Mouse (Mus musculus) embryonic facial prominence, embryonic 11.5 days (tissue): Measurements from ENCODE around the gene Wwox. TPM values are rescaled to one million over a fixed set of nuclear protein-coding genes. Genes with fewer than 3 reads are reported as not detected.

ENCODE experiments used
- ATAC-seq: fragments of 200-750 bp; cut with Nextera tagmentation; replicated peaks from 2 replicates; pipeline ENCODE4 v1.8.0; 2017; ENCODE audit warnings: low read depth; ENCODE audit not compliant: insufficient number of reproducible peaks, low FRiP score, low TSS enrichment
- DNase-seq: peaks from one replicate; pipeline ENCODE4 v3.0.0-alpha.2; 2015; ENCODE audit warnings: low spot score
- H3K27ac ChIP-seq: fragments of 300-500 bp; sonication (generic); replicated peaks from 2 replicates; pipeline ENCODE4 v1.5.1; 2014; ENCODE audit warnings: mild to moderate bottlenecking, low read depth, low read length, control low read depth
- H3K27me3 ChIP-seq: fragments of 300-500 bp; sonication (generic); 2 replicates; pipeline ENCODE4 v1.6.1; 2014; ENCODE audit warnings: mild to moderate bottlenecking, low read length, moderate library complexity, mixed read lengths; ENCODE audit not compliant: control insufficient read depth, insufficient read depth
- H3K36me3 ChIP-seq: fragments of 300-500 bp; sonication (generic); replicated peaks from 2 replicates; pipeline ENCODE4 v1.6.1; 2014; ENCODE audit warnings: low read depth, mild to moderate bottlenecking, low read length, moderate library complexity, mixed read lengths; ENCODE audit not compliant: control insufficient read depth, insufficient read depth
- H3K4me1 ChIP-seq: fragments of 300-500 bp; sonication (generic); 2 replicates; pipeline ENCODE4 v1.6.1; 2014; ENCODE audit warnings: low read length, mixed read lengths; ENCODE audit not compliant: control insufficient read depth, insufficient read depth
- H3K4me2 ChIP-seq: fragments of 300-500 bp; sonication (generic); 2 replicates; pipeline ENCODE4 v1.6.1; 2014; ENCODE audit warnings: low read depth, mild to moderate bottlenecking, control low read depth, low read length, moderate library complexity
- H3K4me3 ChIP-seq: fragments of 300-500 bp; sonication (generic); 2 replicates; pipeline ENCODE4 v1.5.1; 2014; ENCODE audit warnings: low read depth, low read length, control low read depth
- H3K9ac ChIP-seq: fragments of 300-500 bp; sonication (generic); replicated peaks from 2 replicates; pipeline ENCODE4 v1.6.1; 2014; ENCODE audit warnings: mild to moderate bottlenecking, control low read depth, low read length
- H3K9me3 ChIP-seq: fragments of 300-500 bp; sonication (generic); replicated peaks from 2 replicates; pipeline ENCODE4 v1.6.1; 2016; ENCODE audit warnings: mild to moderate bottlenecking, low read length, inconsistent platforms, mixed read lengths; ENCODE audit not compliant: control insufficient read depth
- WGBS: fragments of 180-500 bp; shearing (Covaris S2); extraction: QIAGEN DNeasy Blood & Tissue Kit; methylation state at CpG from one replicate; pipeline ENCODE4 v1.1.7; 2014; 5-methylcytosine and 5-hydroxymethylcytosine counted together
- polyA plus RNA-seq: library from polyadenylated mRNA; unstranded; fragments of >200 nt; fragmentation: Nextera tagmentation; extraction: Ambion mirVana; gene quantifications from 2 replicates; pipeline ENCODE4 v1.2.1, GENCODE M21; 2014

Gene Wwox
- polyA plus RNA-seq, 1 experiment from 2014 or later, result 7.2 TPM

DNA sequence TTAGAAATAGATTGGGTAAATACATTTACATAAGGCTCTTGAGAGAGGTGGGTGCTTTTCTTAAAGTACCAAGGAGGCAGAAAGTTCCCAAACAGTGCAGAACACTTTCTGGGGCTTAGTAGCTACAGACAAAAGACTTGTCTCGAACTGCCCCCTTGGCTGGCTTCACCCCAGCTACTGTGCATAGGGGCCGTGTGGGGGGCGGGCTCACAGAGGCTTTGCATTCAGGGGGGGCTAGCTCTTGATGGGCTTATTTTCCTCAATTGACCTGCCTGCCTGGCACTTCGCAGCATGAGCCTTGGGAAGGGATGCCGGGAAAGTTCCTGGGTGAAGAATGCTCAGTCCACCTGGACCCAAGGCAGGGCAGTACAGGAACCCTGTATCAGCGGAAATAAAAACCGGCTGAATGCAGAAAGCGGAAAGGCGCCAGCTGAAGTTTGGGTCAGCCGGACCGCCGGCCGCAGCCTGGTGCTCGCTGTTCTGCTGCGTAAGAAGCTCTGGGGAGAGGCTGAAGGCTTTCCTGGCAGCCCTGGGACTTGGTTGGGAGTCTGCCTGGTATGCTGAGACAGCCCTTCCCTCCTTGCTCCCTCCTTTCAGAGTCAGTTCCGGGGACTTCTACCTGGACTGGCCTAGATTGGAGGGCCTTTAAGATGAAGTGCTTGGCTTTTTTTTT, 918.3 kb downstream of the Wwox start:
- no peaks in the 10 kb centered on the region for H3K27me3 ChIP-seq
- DNase-seq, result peak; percentile 21
- no peaks in the 10 kb centered on the region for H3K4me1 ChIP-seq
- ATAC-seq, result no peak
- no peak overlapping the region for H3K27ac ChIP-seq
- no peaks in the 10 kb centered on the region for H3K36me3 ChIP-seq
- no peaks in the 10 kb centered on the region for H3K9me3 ChIP-seq
- 14% methylated on average over 16 of the region's 16 CpGs for WGBS
- H3K4me2 ChIP-seq, result no peak overlapping the region
- no peak overlapping the region for H3K4me3 ChIP-seq
- 0 out of 2 replicates have a peak overlapping the region, but pooled peaks have one; percentile 1 for H3K9ac ChIP-seq

DNA sequence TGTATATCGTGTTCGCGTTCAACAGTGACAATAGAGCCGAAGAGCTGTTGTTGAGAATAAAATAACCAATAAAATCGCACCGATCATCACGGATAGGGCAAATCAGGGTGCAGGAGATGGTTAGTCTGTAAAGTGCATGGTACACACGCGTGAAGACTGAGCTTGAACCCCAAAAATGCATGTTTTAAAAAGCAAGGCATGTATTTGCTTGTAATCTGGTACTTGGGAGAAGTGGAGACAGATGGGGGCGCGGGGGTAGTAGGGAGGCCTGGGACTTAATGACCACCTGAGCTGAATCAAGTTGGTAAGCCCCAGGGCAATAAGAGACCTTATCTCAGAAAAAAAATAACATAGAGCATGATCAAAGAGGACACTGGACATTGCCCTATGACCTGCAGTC, 919.0 kb downstream of the Wwox start:
- 90% methylated on average over 11 of the region's 11 CpGs for WGBS
- no peaks in the 10 kb centered on the region for H3K4me1 ChIP-seq
- H3K27me3 ChIP-seq, result no peaks in the 10 kb centered on the region
- H3K9me3 ChIP-seq, result no peaks in the 10 kb centered on the region
- no peak overlapping the region for H3K27ac ChIP-seq
- H3K9ac ChIP-seq, result no peak overlapping the region
- no peak for DNase-seq
- H3K4me2 ChIP-seq, result no peak overlapping the region
- H3K4me3 ChIP-seq, result no peak overlapping the region
- ATAC-seq, result no peak
- H3K36me3 ChIP-seq, result no peaks in the 10 kb centered on the region

DNA sequence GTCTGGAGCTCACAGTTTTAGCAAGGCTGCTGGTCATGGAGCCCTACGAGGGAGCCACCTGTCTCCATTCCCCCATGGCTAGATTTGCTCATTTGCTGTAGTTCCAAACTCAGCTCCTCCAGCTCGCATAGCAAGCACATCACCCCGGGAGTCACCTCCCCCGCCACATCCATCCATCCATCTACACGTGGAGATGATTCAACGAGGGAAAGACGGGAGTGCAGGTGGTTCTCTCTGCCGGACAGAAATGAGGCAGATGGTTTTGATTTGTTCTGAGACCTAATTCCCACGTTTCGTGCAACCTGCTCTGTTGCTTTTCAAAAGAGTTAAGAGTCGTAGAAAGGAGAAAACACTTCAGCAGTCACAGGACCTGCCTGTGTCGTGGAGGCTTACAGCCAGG, 920.2 kb downstream of the Wwox start:
- Histone ChIP-seq H3K4me1 (no peaks in the 10 kb centered on the region), H3K9me3 (no peaks in the 10 kb centered on the region), H3K9ac (no peak overlapping the region), H3K4me2 (no peak overlapping the region), H3K4me3 (no peak overlapping the region), H3K27me3 (no peaks in the 10 kb centered on the region), H3K36me3 (no peaks in the 10 kb centered on the region), H3K27ac (no peak overlapping the region)
- ATAC-seq (no peak), DNase-seq (peak; percentile 69)
- WGBS, result 23% methylated on average over 12 of the region's 12 CpGs

DNA sequence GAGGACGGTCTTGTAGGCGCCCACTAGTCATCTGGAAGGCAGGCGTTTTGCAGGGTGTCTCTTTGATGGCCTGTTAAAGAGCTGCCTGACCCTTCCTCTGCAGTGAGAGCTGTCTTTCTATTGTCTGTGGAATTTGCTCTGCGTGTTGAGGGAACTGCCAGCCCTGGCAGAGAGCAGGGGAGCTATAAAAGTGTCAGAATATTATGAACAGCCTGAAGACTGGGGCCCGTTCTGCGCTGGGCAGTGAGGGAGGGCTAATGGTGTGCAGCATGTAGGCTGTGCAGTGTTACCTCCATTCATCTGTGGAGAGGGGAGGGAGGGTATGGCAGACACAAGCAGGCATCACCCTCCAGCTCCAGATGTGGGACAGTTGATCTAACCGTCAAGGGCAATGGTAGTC, 923.1 kb downstream of the Wwox start:
- Histone ChIP-seq H3K4me1 (no peaks in the 10 kb centered on the region), H3K36me3 (no peaks in the 10 kb centered on the region), H3K27me3 (no peaks in the 10 kb centered on the region), H3K9me3 (no peaks in the 10 kb centered on the region), H3K9ac (no peak overlapping the region), H3K4me3 (no peak overlapping the region), H3K27ac (no peak overlapping the region), H3K4me2 (no peak overlapping the region)
- DNase-seq (no peak), ATAC-seq (no peak)
- 73% methylated on average over 7 of the region's 7 CpGs for WGBS

DNA sequence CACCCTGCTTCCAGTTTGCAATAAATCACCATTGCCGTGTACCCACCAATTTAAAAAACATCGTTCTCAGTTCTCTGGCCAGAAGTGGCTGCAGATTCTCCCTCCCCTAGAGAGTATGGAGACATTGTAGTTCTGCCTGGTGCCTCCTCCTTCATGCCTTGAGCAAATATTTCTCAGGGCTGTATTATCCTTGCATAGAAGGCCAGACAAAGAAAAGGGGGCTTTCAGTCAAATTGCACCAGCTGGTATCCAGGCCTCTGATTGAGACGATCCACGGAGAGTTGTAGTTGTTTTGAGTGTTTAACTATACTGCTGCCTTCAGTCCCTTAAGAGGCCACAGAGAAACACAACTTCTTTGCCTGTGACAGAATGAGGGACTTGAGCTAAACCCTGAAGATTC, 935.5 kb downstream of the Wwox start:
- DNase-seq (no peak), ATAC-seq (no peak)
- H3K4me2 ChIP-seq, result no peak overlapping the region
- H3K9me3 ChIP-seq, result no peaks in the 10 kb centered on the region
- no peaks in the 10 kb centered on the region for H3K27me3 ChIP-seq
- 49% methylated on average over 4 of the region's 4 CpGs for WGBS
- no peak overlapping the region for H3K9ac ChIP-seq
- no peaks in the 10 kb centered on the region for H3K36me3 ChIP-seq
- no peaks in the 10 kb centered on the region for H3K4me1 ChIP-seq
- no peak overlapping the region for H3K4me3 ChIP-seq
- H3K27ac ChIP-seq, result no peak overlapping the region

DNA sequence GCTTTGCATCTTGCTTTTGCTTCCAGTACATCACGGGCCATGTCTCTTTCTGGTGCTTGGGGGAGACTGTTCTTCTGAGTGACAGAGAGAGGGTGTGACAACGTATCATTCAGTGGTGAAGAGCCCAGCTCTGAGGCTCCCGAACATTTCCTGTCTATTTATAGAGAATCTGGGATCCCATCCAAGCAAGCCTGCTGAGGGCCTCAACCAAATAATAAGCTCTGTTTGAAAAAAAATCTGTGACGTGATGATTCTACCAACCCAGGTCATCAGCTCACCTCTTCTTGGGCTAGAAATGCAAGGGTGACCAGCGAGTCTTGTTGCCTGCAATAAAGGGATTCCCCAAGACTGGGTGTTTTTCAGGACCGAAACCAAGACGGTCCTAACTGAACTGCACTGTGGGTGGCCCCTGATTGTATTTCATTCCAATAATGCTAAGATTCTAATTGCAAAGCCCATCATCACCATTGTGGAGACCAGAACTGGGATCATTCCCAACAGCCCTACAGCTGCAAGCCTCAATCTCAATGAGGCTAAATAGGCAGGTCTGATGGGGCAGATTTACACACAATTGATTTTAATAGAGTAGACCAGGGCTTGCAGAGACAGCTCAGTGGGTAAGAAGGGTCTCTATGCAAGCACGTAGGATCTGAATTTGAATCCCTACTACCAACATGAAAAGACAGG, 936.0 kb downstream of the Wwox start:
- no peaks in the 10 kb centered on the region for H3K27me3 ChIP-seq
- no peak overlapping the region for H3K27ac ChIP-seq
- H3K9ac ChIP-seq, result no peak overlapping the region
- no peaks in the 10 kb centered on the region for H3K4me1 ChIP-seq
- ATAC-seq (no peak), DNase-seq (no peak)
- no peak overlapping the region for H3K4me3 ChIP-seq
- H3K9me3 ChIP-seq, result no peaks in the 10 kb centered on the region
- H3K36me3 ChIP-seq, result no peaks in the 10 kb centered on the region
- no peak overlapping the region for H3K4me2 ChIP-seq
- 77% methylated on average over 8 of the region's 8 CpGs for WGBS

DNA sequence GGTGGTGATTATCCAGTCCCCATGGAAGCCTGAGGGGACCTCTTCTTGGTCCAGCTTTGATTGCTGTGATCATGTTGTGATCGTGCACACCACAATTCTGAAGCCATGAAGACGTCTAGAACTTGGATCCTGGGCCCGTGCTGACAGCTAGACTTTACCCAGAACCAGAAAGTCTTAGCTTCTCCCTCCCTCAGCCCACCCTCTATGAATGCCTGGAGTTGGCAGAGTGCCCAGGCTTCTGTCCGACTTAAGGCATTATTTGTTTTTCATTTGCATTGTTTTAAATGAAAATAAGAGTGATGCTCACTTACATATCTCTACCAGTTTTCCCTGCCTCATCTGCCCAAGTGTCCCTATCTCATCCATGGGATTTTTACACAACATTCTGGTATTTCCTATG, 937.9 kb downstream of the Wwox start:
- ATAC-seq (no peak), DNase-seq (no peak)
- H3K27ac ChIP-seq, result no peak overlapping the region

DNA sequence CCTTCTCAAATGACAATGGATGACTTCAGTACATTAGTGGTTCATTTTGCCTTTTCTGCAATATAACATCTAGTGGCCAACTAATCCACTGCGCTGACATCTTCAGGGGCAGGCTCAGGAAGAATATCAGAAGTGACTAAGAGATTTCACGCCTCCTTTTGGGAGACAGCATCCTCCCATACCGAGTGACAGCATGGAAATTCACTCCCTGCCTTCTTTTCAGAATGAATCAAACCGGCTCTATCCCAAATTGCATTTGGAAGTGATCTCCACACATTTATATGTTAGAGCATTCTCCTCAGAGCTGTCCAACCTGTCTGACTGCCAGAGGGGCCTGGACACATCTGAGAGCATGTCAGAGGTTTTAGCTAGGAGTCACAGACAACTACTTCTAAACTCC, 940.6 kb downstream of the Wwox start:
- H3K9ac ChIP-seq, result no peak overlapping the region
- no peak for ATAC-seq
- H3K4me1 ChIP-seq, result no peaks in the 10 kb centered on the region
- H3K27ac ChIP-seq, result no peak overlapping the region
- no peak for DNase-seq
- WGBS, result 78% methylated on average over 4 of the region's 4 CpGs
- H3K4me3 ChIP-seq, result no peak overlapping the region
- no peaks in the 10 kb centered on the region for H3K27me3 ChIP-seq
- H3K4me2 ChIP-seq, result no peak overlapping the region
- H3K9me3 ChIP-seq, result no peaks in the 10 kb centered on the region
- H3K36me3 ChIP-seq, result no peaks in the 10 kb centered on the region

More for the DNA sequence above, 937.9 kb downstream of the Wwox start:
- Histone ChIP-seq H3K4me3 (no peak overlapping the region), H3K9ac (no peak overlapping the region), H3K4me2 (no peak overlapping the region), H3K4me1 (no peaks in the 10 kb centered on the region), H3K36me3 (no peaks in the 10 kb centered on the region), H3K27me3 (no peaks in the 10 kb centered on the region), H3K9me3 (no peaks in the 10 kb centered on the region)
- WGBS, result 71% methylated on average over 4 of the region's 4 CpGs
